9 mouse cellular contexts compared by ENCODE assay signal in genomic region chr9:32344051-32344450, GRCm38 (mm10). TPM values are rescaled to one million over a fixed set of nuclear protein-coding genes. Genes with fewer than 3 reads are reported as not detected.
DNase-seq lines count a peak whose midpoint lies in the region; ATAC-seq and TF ChIP-seq lines count a peak whose summit lies in the region.
"Had no signal": no experiment of that assay in that cellular context is flagged by ENCODE, and none has a peak within 500 bp of the region (broad histone marks: within the 10 kb centered on the region; RNA-seq: fewer than 3 reads in every experiment).

Gene Kcnj5, minus strand, starts transcription at chr9:32344350.

- peaks cover 32% of the 10 kb centered on the region for H3K27me3 ChIP-seq in forebrain, postnatal 0 days (ENCODE audit: insufficient read depth, low read length)
- H3K27me3 ChIP-seq in intestine, postnatal 0 days (replicated peaks; ENCODE audit: control insufficient read depth, insufficient read depth, low read length), result peaks cover 38% of the 10 kb centered on the region

- peak; percentile 41 for DNase-seq in kidney, postnatal 10 days
- DNase-seq in kidney, postnatal 25 days, result no peak
- no peak for DNase-seq in forebrain, postnatal 0 days
- DNase-seq in neural tube, embryonic 10.5 days (ENCODE audit: extremely low spot score, low spot score), result peak; percentile 30
- DNase-seq in urinary bladder, postnatal 36 days (ENCODE audit: low spot score in 2 of 2), result no peak
- no peak for DNase-seq in spleen, postnatal 4 days (ENCODE audit: low spot score in 2 of 2)
- DNase-seq in T-cell, adult 2 months (ENCODE audit: low spot score), result no peak

- WGBS in forebrain, postnatal 0 days, result 1% methylated on average over 19 of the region's 20 CpGs
- under 1% methylated on average over 20 of the region's 20 CpGs for WGBS in intestine, postnatal 0 days

- no peak for TF ChIP-seq CTCF in forebrain, postnatal 0 days (IDR thresholded peaks at IDR 0.05; ENCODE audit: low read depth)
- no peak for TF ChIP-seq CTCF in intestine, postnatal 0 days (IDR thresholded peaks at IDR 0.05; ENCODE audit: low read depth)

- H3K9ac ChIP-seq in forebrain, postnatal 0 days, result peak within 1 kb of the TSS; percentile 44
- no peak within 1 kb of the TSS for H3K9ac ChIP-seq in intestine, postnatal 0 days (ENCODE audit: low read depth, low read length)

- no peak within 1 kb of the TSS for H3K27ac ChIP-seq in forebrain, postnatal 0 days (ENCODE audit: low read depth, low read length)
- no peak within 1 kb of the TSS for H3K27ac ChIP-seq in intestine, postnatal 0 days (ENCODE audit: low read depth, low read length)

- no peaks in the 10 kb centered on the region for H3K36me3 ChIP-seq in forebrain, postnatal 0 days (ENCODE audit: insufficient read depth)
- H3K36me3 ChIP-seq in intestine, postnatal 0 days (ENCODE audit: control insufficient read depth, insufficient read depth), result no peaks in the 10 kb centered on the region

- peaks cover 7% of the 10 kb centered on the region; the same call in 1 of the 2 replicates for H3K4me1 ChIP-seq in forebrain, postnatal 0 days (ENCODE audit: insufficient read depth)
- no peaks in the 10 kb centered on the region for H3K4me1 ChIP-seq in intestine, postnatal 0 days (replicated peaks; ENCODE audit: control insufficient read depth, insufficient read depth, low read length)

- peak within 1 kb of the TSS; percentile 69 for H3K4me2 ChIP-seq in forebrain, postnatal 0 days (ENCODE audit: low read depth)
- peak within 1 kb of the TSS; percentile 52 for H3K4me2 ChIP-seq in intestine, postnatal 0 days (replicated peaks; ENCODE audit: low read depth)

- H3K4me3 ChIP-seq in forebrain, postnatal 0 days (ENCODE audit: low read depth, low read length), result peak within 1 kb of the TSS; percentile 37
- peak within 1 kb of the TSS; percentile 24 for H3K4me3 ChIP-seq in intestine, postnatal 0 days (ENCODE audit: low read depth, low read length)

- H3K9me3 ChIP-seq in forebrain, postnatal 0 days (ENCODE audit: low read length), result no peaks in the 10 kb centered on the region
- H3K9me3 ChIP-seq in intestine, postnatal 0 days (ENCODE audit: control insufficient read depth), result no peaks in the 10 kb centered on the region

- peak; percentile 23; the same call in 1 of the 2 replicates for ATAC-seq in forebrain, postnatal 0 days
- ATAC-seq in intestine, postnatal 0 days, result no peak
- ATAC-seq: Patski had no signal

RNA-seq across cellular contexts. Expression of gene Kcnj5, which starts in this region (rescaled TPM):
- total RNA-seq in forebrain, postnatal 0 days (2014; rRNA removed), result 1.2 and 2.8 TPM in 2 replicates
- 0.45 and 0.88 TPM in 2 replicates for polyA plus RNA-seq in forebrain, postnatal 0 days (2015; fragmentation: Nextera tagmentation; extraction: Ambion mirVana)
- 0.07 and 0.13 TPM in 2 replicates for polyA plus RNA-seq in intestine, postnatal 0 days (2015; fragmentation: Nextera tagmentation; extraction: Ambion mirVana)
- polyA plus RNA-seq: Patski had no signal

Comparison
In these comparisons a context has a peak if more than half of its experiments do, and no peak if none do; other contexts are left out.
1. DNase-seq: peak in kidney, postnatal 10 days (single experiment) and neural tube, embryonic 10.5 days (single experiment); none in kidney, postnatal 25 days (0 of 2), forebrain, postnatal 0 days (single experiment), urinary bladder, postnatal 36 days (0 of 2), spleen, postnatal 4 days (0 of 2) and T-cell, adult 2 months (single experiment).